Mouse (Mus musculus) cerebellum, adult 18-20 months (tissue): ENCODE results near the gene Olfr1506.
"Not testable (repeated sequence)": the region's sequence is repeated elsewhere in the genome, so short reads cannot be mapped to it uniquely, and the experiment has no call there.

Experiments
- DNase-seq, 2 experiments: peaks; one replicate each; pipeline ENCODE4 v3.0.0; 2021

Olfr1506 gene

DNA sequence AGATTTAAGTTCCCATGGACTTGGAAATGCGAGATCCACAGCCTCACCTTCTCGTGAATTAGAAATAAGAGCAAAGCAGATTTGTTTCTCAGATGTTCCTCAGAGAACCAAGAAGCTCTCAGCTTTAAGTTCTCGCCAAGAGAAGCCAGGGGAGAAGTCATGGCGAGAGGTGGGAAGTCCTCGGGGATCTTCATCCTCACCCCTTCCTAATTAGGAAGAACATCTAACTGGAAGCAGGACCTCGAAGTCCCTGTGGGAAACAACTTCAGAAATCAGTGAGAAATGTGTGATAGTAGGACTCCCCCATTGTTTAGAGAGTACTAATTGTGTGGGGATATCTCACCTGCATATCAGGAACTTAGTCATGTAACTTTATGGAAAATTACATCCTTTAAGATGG is at the start of gene Olfr1506:
Gene Olfr1506 (minus strand): TSS at position 101 of the 400 bp plus-strand sequence.
- not testable (repeated sequence) for DNase-seq

DNA sequence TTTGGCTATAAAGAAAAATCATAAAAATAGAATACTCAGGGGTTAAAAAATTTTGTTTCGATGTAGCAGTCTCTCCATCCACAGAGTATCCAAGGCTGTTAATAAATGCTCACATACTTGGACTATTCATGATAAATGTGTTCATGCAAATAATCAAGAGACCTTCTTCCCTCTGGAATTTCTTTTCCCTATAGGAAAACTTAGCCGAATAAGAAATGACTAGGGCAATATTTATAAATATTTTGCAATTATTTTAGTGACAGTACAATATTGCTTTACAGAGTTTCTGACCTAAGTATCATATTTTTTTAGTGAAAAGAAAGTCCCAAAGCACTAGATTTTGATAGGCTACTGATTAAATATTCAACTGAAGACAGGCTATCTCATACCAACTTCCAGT is 46.6 kb upstream of the Olfr1506 start, which contains the start of gene Olfr1271:
Gene Olfr1271 (minus strand): TSS at position 101 of the 400 bp plus-strand sequence.
- no peak for DNase-seq

GRCm38 (mm10) chr2:90257492-90257891 is 33.2 kb upstream of the Olfr1506 start, which contains the start of gene Olfr142:
Gene Olfr142 (minus strand): TSS chr2:90257592.
- DNase-seq, result no peak

DNA sequence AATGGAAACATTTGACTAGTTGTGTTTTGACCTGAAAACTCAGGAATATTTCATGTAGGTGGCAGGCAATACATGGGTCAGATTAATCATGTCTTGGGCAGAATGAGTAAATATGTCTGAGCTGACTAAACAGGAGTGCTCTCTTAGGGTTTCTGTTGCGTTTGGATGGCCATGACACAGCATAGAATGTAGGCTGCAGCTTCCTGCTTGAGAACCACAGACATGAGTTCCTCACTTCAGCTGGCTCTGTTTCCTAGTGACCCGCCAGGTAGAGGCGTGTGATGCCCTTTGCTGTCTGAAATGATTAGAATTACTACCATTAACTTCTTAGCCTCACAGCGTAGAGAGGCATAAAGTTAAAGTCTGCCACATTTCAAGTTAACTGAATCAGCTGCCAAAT is 24.7 kb downstream of the Olfr1506 start:
- DNase-seq, result not testable (repeated sequence)

DNA sequence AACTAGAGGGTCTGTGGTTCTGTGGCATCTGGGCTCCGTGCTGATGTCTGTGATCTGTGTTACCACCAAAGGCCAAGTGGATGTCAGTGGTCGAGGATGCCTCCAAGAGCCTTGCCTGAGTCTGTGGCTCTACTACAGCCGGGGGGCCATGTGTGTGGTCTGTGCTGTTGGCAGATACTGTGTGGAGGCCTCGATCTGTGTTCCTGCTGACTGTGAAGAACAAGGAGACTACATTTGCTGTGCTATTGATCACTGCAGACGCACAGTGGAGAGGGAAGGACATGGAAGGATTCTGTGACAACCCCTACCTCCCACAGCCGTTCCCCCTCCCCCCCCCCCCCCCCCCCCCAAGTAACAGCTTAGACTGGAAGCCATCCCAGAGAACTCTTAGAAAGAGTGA is 29.0 kb downstream of the Olfr1506 start:
- DNase-seq, result not testable (repeated sequence)

- DNase-seq, result not testable (repeated sequence)
Observed at GRCm38 (mm10) chr2:90194750-90195149, 29.5 kb downstream of the Olfr1506 start.

- not testable (repeated sequence) for DNase-seq
Observed at GRCm38 (mm10) chr2:90187082-90187481, 37.2 kb downstream of the Olfr1506 start.

- DNase-seq, result not testable (repeated sequence)
Observed at GRCm38 (mm10) chr2:90186082-90186481, 38.2 kb downstream of the Olfr1506 start.
